Mouse (Mus musculus) layer of hippocampus, postnatal 25 days (tissue): ENCODE results near the gene Add2. TPM values are rescaled to one million over a fixed set of nuclear protein-coding genes. Genes with fewer than 3 reads are reported as not detected.

Experiments used
- DNase-seq, 2 experiments: peaks; one replicate each; pipeline ENCODE4 v3.0.0; 2022; ENCODE audit warnings: mixed read lengths in 2 of 2, low spot score in 1 of 2; ENCODE audit errors: extremely low spot score in 1 of 2
- total RNA-seq, 2 experiments: library from RNA; stranded (reverse); gene quantifications; 2 replicates each; pipeline ENCODE4 v1.2.3; 2021

Add2 gene
- total RNA-seq, 2 experiments from 2014 or later, result 279 to 295 TPM

DNA sequence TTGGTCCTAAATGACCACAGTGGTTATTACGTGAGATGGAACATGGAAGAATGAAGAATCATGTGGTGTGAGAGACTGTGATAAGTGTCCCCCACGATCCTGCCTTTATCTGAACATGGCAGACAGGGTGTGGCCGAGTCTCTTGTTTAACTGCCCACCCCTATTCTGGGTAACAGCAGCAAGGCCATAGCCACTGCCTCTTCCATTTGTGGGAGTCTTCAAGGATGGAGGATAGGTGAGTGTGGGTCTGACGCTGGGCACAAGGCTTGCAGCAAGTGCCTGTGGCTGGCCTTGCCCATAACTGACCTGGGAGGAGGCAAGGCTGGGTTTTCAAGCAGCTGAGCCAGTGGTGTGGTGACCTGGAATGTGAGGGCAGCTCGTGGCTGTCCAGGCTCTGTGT is 49.4 kb downstream of the Add2 start:
- no peak for DNase-seq

DNA sequence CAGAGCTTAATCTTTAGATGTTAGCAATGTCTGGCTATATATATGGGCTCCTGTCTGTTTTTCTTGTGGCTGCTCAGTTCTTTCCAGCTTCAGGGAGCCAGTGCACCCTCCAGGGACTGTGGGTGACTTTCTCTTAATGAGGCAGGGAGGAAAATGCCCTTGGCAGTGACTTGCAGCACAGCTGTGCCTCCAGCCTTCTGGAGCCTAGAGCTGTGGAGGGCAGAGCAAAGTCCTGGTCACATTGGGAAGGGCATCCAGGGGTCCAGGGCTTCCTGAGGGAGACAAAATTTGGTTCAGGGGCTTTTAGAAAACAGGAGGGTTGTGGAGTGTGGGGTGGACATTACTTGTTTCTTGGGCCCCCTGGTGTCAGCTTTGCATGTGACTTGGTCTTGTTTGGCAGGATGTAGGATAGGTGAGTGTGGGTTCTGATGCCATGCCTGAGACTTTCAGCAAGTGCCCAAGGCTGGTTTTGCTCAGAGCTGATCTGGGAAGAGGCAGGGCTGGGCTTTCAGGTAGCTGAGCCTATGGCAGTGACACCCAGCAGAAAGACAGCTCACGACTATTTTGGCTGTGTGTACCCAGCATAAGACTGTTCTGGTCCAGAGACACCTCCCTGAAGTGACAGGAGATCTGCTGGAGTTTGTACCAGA is 50.0 kb downstream of the Add2 start:
- no peak for DNase-seq

- DNase-seq, result no peak
These were observed 50.8 kb downstream of the Add2 start for GRCm38 (mm10) chr6:86079323-86079722.

DNA sequence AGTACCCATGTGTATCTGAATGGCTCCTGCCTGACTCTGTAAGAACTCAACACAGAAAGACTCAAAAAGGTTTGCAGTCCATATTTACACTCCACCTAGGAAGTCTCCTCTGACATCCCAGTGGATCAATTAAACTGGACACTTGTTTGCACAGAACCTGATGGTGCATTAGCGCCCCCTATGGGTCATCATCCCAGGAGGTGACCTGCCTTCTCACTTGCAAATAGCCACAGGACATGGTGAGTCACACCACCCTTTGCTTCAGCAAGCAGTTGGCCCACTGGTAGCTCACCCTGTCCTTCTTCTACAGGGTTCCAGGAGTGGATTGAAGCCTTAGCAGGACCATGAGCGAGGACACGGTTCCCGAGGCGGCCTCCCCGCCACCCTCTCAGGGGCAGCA is 57.0 kb downstream of the Add2 start:
- DNase-seq, result peak; percentile 54 to 80

DNA sequence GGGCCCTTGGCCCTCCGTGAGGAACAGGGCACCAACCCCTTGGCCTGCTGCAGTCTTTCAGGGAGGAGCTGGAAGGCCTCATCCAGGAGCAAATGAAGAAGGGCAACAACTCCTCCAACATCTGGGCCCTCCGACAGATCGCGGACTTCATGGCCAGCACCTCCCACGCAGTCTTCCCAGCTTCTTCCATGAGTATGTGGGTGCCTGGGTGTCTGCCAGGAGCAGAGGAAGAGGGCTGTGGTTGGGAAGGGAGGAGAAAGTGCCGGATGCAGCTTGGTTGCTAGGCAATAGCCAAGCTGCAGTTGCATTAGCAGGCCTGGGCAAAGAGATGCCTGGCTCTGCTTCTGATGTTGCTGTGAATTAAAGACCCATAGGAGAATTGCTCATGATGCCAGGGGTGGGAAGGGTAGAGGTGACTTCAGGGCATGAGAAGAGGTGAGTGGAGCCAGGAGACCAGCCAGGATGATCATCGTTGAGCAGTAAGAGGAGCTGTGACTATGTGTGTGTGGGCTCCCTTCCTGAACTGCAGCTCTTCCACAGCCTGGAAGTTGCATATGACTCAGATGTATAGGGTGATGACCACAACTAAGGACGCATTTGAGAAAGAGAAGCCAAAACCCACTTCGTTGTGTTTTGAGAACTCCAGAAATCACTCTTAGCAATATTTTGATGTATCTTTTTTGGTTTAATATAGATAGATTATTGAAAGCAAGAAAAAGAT is 58.5 kb downstream of the Add2 start:
- peak; percentile 63 to 72 for DNase-seq

- DNase-seq, result peak in 1 of 2 experiments; percentile 44
These were observed 59.3 kb downstream of the Add2 start for GRCm38 (mm10) chr6:86087813-86088212.

GRCm38 (mm10) chr6:86094202-86094838 is 65.8 kb downstream of the Add2 start:
- DNase-seq, result no peak

GRCm38 (mm10) chr6:86095518-86095917 is 67.0 kb downstream of the Add2 start:
- DNase-seq, result no peak

DNA sequence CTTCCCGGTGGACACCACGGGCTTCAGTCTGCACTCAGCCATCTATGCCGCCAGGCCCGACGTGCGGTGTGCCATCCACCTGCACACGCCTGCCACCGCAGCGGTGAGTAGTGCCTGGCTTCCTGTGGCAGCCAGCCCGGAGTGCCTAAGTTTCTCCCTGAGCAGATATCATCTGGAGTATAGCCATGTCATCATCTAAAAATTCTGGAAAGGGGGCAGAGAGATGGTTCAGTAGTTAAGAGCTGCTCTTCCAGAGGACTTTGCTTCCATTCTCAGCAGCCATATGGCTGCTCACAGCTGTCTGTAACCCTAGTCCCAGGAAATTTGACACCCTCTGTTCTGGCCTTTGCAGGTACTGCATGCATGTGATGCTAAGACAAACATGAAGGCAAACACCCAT is 68.3 kb downstream of the Add2 start:
- DNase-seq, result no peak

- DNase-seq, result no peak
These were observed 68.7 kb downstream of the Add2 start for GRCm38 (mm10) chr6:86097155-86097554.

GRCm38 (mm10) chr6:86099003-86099402 is 70.5 kb downstream of the Add2 start:
- no peak for DNase-seq

- no peak for DNase-seq
These were observed 73.0 kb downstream of the Add2 start for GRCm38 (mm10) chr6:86101451-86101850.

DNA sequence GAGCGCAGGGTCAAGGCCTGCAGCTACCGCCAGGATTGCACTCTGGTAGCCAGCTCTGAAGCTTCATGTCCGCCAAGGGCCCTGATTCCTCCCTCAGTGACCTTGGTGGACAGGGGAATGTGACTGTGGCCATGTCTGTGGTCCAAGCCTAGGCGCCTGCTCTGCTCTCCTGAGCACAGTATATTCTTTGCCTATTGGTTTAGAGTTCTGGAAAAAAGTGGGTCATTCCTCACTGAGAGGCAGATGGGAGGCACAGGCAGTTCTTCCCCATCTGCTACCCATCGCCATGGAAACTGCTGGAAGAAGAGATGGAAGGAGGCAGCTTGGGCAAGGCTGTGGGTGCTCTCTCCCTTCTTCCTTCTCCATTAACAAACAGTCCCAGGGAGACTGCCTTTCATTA is 74.4 kb downstream of the Add2 start:
- DNase-seq, result peak; percentile 58 to 60

DNA sequence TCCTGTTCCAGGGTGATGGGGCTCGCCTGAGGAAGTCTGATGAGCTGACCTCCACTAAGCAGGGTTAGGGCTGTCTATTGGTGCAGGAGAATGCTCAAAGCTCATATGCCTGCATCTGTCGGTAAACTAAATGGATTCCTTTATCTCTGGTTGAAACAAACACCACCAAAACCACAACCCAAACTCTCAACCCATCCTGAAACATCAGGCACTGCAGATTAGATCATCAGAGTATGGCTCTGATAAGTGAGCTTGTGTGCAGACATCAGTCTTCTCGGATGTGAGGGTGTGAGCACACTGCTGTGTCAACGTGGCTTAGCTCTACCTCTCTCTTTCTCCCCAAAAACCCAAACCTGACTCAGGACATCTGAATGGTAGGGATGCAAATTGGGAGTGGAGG is 75.1 kb downstream of the Add2 start:
- DNase-seq, result no peak

DNA sequence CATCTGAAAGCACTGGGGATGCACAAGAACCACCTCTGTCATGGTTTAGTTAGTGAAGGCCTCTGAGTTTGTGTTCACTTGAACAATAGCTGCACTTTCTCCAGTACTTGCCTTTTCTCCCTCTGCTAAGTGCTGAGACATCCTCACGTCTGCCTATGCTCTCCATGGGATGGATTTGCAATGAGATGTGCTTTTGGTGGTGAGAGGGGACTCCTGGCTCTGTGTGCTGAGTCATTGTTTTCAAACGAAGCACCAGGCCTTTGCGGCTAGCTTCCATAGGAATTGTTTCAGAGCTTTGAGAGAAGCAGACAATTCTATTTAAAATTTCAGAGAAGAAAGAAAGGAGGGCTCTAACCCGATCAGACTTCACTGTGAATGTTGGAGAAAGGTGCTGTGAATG is 76.2 kb downstream of the Add2 start:
- DNase-seq, result no peak

GRCm38 (mm10) chr6:86106045-86106444 is 77.6 kb downstream of the Add2 start:
- DNase-seq, result no peak

- no peak for DNase-seq
These were observed 78.6 kb downstream of the Add2 start for GRCm38 (mm10) chr6:86107101-86107500.

DNA sequence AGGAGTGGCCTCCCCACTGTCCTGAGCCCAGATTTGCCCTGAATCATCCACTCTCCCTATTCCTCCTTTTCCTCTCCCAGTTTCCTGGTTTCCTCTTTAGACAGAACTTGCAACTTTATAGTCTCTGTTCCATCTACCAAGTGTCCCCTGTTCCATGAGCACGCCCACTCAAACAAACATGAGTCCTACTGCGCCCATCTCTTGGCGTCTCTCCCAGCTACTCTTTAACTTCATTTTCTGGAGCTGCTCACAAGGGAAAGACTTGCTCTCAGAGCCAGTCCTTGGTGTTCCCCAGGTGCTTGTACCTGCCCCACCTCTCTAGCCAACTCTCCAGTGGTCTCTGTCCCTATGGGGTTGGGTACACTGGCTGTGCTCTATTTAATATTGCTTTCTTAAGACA is 87.4 kb downstream of the Add2 start:
- DNase-seq, result no peak

- no peak for DNase-seq
These were observed 94.6 kb downstream of the Add2 start for GRCm38 (mm10) chr6:86123057-86123456.

- DNase-seq, result no peak
These were observed 97.3 kb downstream of the Add2 start for GRCm38 (mm10) chr6:86125761-86126160.

DNA sequence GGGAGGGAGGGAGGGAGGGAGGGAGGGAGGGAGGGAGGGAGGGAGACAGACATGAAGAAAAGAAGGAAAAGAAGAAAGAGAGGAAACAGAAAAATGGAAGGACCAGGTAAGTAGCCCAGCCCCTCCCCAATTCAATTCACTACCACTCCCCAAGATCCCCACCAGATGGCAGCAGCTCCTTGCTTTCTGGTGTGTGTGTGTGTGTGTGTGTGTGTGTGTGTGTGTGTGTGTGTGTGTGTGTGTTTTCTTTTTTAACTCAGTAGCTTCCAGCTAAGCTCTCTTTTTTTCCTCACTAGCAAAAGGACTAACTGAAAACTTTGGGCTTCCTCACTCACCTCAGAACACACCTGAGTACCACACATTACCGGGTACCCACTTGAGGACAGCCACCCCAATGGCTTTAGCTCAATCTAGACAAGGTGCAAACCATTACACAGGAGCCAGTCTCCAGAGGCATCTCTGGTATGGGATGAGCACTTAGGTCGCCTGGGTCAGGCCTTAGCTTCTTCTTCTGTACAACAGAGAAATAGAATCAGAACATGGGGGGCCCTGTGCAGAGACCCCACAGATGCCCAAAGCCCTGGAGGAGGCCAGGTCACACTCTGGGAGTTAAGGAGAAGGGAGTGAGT is 98.6 kb downstream of the Add2 start:
- DNase-seq, result peak in 1 of 2 experiments; percentile 71
